Mouse (Mus musculus) erythroblast, embryonic 14.5 days (primary cell): ENCODE results near the gene 1700084M14Rik. TPM values are rescaled to one million over a fixed set of nuclear protein-coding genes. Genes with fewer than 3 reads are reported as not detected.
"Not testable (repeated sequence)": the region's sequence is repeated elsewhere in the genome, so short reads cannot be mapped to it uniquely, and the experiment has no call there.

Experiments
- H3K27me3 ChIP-seq: 2 replicates; pipeline ENCODE4 v1.6.1; 2012; ENCODE audit warnings: inconsistent platforms; ENCODE audit not compliant: control insufficient read depth
- H3K36me3 ChIP-seq: 2 replicates; pipeline ENCODE4 v1.6.1; 2012; ENCODE audit warnings: mild to moderate bottlenecking, inconsistent platforms; ENCODE audit not compliant: control insufficient read depth
- H3K4me1 ChIP-seq: 2 replicates; pipeline ENCODE4 v1.6.1; 2012; ENCODE audit warnings: inconsistent platforms; ENCODE audit not compliant: control insufficient read depth
- H3K4me3 ChIP-seq: replicated peaks from 2 replicates; pipeline ENCODE3; 2012; ENCODE audit warnings: moderate library complexity, mild to moderate bottlenecking, inconsistent platforms
- H3K9me3 ChIP-seq: 2 replicates; pipeline ENCODE4 v1.6.1; 2012; ENCODE audit warnings: low read length, inconsistent platforms, mixed read lengths; ENCODE audit not compliant: control insufficient read depth
- polyA plus RNA-seq: library from polyadenylated mRNA; stranded (reverse); fragments of >175 nt; gene quantifications from 2 replicates; pipeline ENCODE4 v1.2.3, GENCODE M21; 2012

Gene 1700084M14Rik
- not detected in 2 replicates for polyA plus RNA-seq

DNA sequence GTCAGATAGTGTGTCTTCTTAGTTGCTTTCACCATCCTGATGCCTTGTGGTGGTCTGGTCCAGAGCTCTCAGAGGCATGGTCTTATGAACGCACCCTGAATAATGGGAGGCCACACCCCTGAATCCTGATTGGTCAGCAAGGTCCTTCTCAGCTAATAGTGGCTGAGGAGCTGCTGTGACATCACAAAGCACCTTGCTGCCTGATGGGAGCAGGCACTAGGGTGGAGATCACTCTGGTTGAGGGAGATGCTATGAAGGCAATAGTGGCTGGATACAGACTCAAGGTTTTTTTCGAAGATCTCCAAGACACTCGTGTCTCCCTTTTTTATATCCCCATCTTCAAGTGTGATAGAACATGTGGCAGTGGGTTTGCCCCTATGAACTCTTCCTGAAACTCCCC, at the start of gene 1700084M14Rik:
Gene 1700084M14Rik, minus strand, starts transcription at position 101 of the 400 bp plus-strand sequence.
- not testable (repeated sequence) for H3K4me1 ChIP-seq, H3K9me3 ChIP-seq, H3K4me3 ChIP-seq, H3K27me3 ChIP-seq, H3K36me3 ChIP-seq

Other genes with a start within 250 kb of the 1700084M14Rik start
- gene Mageb2, start 244.2 kb downstream of the 1700084M14Rik start, polyA plus RNA-seq, result not detected in 2 replicates
- gene Gm5072, start 183.4 kb downstream of the 1700084M14Rik start, polyA plus RNA-seq, result not detected in 2 replicates
- not detected in 2 replicates for gene Gm8914, start 95.8 kb downstream of the 1700084M14Rik start, polyA plus RNA-seq
- not detected in 2 replicates for gene Gm14781, start 56.3 kb upstream of the 1700084M14Rik start, polyA plus RNA-seq
- not detected in 2 replicates for gene Mageb5, start 207.1 kb upstream of the 1700084M14Rik start, polyA plus RNA-seq